Mouse (Mus musculus) E14TG2a.4 (cell line): ENCODE measurements around the gene Nat8f2.
"Not testable (repeated sequence)": the region's sequence is repeated elsewhere in the genome, so short reads cannot be mapped to it uniquely, and the experiment has no call there.

Experiments used
- CTCF ChIP-seq: conservative IDR thresholded peaks from 2 replicates; pipeline ENCODE4 v1.5.1; 2014; ENCODE audit warnings: low read length
- NANOG ChIP-seq: IDR thresholded peaks from 2 replicates; pipeline ENCODE4 v1.6.1; 2014; ENCODE audit warnings: borderline replicate concordance, low read length, mixed read lengths
- POU5F1 ChIP-seq: IDR thresholded peaks from 2 replicates; pipeline ENCODE4 v1.6.1; 2014; ENCODE audit warnings: low read length, borderline replicate concordance

DNA sequence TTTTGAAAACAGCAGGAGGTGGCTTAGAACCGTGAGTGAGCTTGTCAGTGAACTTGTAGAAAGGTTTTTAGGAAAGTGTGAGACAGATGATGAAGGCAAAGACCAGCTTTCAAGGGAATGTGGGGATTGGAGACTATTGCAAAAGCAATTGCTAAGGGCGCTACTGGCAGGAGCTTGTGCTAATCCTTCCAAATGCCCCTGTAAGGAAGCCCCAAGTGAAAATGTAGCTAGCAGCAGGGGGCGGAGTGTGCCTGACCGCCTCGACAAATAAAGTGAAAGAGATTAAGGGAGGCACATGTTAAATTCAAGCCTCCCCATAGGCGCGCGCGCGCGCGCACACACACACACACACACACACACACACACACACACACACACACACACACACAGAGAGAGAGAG, 31.7 kb downstream of the Nat8f2 start:
- not testable (repeated sequence) for TF ChIP-seq CTCF, NANOG, POU5F1
